Mouse (Mus musculus) right cerebral cortex, postnatal 36 days (tissue): ENCODE results near the gene Adamts15.

Experiments
- DNase-seq, 2 experiments: peaks; one replicate each; pipeline ENCODE4 v3.0.0; 2022; ENCODE audit warnings: low spot score in 2 of 2, mixed read lengths in 1 of 2

Gene Adamts15

DNA sequence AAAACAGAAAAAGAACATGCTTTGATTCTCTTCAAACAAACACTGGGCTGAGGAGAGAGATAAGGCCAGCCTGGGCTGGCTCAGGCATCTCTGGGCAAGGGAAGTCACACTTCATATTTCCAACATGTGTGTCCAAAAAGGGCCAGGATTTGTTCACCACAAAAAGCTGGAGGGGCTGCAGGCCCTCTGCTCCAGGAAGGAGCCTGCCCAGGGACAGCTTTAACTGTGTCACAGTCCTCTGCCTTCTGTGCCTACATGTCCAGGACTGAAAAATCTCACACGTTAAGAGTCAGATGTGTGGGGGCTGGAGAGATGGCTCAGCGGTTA is 42.3 kb downstream of the Adamts15 start:
- no peak for DNase-seq

DNA sequence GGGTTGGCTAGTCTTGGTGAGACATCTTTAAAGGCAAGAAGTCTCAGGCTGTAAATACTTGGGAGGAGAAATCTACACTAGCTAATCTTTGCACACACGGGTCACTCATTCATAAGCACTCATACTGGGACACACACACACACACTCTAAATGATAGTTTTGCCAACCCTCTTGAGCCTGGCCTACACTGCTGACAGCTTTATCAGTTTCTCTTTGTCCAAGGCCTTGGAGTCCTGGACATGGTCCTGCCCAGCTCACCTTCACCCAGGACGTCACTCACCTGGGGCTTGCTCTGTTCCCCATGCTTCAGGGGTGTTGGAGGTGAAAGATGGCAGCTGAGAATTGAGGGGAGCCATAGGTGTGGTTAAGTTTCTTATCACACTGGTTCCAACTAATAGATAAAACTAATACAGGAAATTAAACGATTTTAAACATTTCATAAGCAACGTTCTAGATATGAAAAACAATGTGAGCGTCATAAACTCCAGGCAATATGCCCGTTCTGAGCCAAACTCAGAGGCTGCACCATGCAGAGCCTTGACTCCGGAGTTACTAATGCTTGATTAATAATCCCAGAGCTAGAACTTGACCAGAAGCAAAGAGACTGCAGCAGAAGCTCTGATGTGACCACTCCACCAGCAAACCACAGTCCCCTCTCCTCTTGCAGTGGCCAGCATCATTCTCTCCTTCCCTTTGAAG is 42.9 kb downstream of the Adamts15 start:
- no peak for DNase-seq

DNA sequence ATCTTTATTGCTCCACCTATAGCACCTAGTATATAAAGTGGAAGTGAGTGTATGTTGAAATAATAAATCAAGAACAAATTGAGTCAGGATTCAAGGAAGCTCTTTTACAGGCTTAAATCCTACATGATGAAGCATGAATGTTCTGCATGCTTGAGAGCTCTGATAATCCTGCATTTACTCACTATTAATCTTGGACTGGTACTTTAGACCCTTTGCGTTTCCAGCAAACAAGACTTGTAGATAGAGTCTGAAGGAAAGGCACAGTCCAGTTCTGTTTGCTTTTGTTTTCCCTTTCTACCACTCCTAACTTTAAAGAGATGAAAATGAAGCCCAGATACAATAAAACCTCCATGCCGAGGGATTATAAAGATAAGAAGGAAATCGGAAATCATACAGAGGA is 45.7 kb downstream of the Adamts15 start:
- DNase-seq: no peak

DNA sequence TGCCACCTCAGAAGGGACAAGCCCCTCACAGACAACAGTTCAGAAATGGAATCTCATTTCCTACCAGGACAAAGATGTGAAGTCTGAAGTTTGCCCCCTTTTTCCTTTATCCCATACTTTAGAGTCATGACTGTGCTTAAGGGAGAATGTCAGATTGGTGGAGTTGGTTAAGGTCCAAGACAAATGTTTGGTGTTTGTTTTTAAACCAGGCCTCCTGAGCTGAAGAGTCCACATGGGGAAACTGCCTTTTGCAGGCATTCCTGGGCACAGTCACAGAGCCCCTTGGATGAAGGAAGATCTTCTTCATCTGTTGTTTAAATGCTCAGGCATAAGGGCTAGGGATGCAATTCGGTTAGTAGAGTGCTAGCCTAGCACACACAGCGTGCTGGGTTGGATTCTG is 66.4 kb downstream of the Adamts15 start:
- DNase-seq: no peak

DNA sequence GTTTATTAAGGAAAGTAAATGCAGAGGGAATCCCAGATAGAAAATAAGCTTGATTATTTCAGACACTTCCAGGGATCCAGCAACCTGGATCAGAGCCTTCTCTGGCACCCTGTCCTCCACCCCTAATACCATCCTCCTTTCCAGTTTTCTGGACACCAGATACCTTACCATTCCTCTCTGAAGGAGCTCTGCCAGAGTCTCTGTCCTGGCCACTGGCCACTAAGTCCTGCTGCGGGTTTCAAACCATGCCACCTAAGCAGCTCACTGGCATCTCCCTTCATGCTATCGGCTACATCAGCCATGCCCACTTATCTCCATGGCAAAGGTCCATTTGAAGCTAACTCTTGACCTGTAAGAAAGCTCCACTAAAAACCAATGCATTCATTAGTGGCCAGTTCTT is 70.4 kb downstream of the Adamts15 start:
- DNase-seq: no peak

DNA sequence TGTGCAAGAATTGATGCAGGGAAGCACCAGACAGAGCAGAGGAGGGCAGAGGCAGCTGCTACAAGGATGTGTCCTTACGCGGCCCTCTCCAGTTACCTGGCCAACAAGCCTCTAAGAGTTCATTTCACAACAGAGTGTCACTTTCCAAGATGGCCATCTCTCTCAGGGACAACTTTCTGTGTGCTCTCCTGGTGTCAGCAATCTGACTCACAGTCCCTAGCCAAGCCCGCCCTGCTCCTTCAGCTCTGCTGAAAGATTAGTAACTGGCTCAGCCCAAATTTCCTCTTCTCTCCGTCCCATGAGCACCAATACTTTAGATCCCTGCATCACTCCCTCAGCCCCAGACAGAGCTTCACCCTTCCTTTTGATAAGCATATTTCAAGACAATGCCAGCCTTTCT is 72.3 kb downstream of the Adamts15 start:
- DNase-seq: no peak

DNA sequence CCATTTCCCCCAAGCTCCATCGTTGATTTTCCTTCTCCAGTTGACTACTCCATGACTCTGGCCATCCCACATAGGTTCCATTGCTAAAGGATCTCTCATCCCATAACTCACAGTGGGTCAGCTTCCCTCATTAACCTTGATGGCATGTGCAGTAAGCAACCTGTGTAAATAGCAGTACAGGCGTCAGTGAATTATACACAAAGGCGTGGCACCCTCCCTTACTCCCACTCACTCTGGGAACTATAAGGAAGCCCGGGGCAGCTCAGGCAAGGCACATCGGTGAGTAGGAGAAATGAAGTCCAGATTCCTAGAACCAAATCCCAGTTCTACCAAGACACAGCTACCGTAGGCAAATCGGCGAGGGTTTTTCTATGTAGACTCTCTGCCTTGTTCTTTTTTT is 72.8 kb downstream of the Adamts15 start:
- no peak for DNase-seq
